Mouse (Mus musculus): ENCODE measurements around the gene Dpf3.

The Dpf3 gene

DNA sequence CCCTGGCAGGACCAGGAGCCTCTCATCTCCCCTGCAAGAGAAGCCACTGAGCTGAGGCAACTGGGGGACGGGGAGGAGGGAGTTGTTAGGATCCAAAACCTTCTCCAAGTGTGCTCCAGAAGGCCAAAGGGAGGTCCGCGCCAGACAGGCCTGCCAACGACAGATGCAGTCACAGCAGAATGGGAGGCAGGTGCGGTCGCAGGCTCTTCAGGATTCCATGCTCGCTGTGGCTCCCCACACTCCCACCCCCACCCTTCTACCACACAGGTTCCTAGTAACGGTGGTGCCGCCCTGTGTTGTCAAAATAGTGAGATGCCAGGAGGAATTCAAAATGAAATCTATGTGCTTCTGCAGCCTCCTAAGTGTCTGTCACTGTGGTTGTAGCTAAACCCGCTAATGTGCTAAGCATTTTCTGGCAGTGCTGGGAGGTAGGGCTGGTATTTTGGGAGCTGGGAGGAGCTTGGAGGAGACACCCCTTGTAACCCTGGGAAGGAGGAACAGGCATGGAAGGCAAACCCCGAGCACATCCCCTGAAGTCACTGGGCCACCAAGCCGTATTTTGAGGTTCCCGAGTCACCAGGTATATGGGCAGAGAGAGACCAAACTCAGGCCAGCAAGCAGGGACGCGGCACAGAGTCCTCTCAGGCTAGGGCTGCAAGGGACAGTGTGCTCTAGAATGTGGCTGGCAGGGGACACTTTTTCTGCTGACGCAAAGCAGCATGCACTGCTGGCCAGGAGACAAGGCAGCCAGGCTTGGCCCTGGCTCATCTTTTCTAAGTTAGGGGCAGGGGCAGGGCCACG lies 75.6 kb downstream of the Dpf3 start:
- DNase-seq (ENCODE audit: low read depth, low spot score) = no peak

DNA sequence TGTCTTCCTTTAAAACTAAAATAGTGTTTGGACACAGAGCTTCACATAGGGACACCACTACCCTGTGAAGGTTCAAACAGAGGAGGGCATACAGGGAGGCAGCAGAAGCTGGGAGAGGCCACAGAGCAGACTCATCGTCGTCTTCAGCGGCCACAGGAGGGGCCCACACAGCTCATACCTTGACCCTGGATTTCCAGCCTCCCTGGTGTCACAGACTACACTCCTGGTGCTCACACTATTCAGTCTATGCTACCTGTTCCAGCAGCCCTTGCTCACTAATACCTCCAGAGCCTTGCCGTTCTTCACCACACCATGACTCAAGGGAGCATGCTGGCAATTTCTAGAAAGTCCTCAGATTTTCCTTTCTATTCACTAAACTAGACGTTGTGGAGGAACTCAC lies 76.5 kb downstream of the Dpf3 start:
- DNase-seq (ENCODE audit: low read depth, low spot score) = no peak

DNA sequence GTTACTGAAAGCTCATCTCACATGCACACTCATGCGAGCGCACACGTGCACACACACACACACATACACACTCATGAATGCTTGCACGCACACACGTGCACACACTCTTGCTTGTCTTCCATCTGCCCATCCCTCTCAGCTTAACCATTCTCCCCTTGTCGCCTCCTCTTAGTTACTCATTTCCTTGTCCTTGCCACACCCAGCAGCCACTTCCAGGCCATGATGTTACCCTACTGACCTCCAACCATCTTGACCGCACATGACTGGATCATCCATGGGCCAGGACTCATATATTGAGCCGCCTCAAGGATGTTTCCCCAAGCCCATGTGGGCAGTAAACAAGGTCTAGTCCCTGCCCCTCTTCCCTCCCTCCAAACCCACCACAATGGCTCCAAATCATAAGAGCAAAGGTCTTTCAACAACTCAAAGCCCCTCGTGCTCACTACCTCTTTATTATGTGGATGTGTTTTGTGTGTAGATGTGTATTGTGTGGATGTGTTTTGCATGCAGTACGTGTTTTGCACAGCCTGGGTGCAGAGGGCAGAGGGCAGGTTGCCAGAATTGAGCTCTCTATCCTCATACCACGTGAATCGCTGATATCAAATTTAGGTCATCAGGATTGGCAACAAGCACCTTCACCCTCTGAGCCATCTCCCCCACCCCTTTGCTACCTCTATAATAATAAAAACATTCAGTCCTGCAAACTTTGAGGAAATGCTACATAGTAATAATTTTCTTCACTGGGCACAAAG lies 82.0 kb downstream of the Dpf3 start:
- DNase-seq (ENCODE audit: low read depth, low spot score) = no peak

DNA sequence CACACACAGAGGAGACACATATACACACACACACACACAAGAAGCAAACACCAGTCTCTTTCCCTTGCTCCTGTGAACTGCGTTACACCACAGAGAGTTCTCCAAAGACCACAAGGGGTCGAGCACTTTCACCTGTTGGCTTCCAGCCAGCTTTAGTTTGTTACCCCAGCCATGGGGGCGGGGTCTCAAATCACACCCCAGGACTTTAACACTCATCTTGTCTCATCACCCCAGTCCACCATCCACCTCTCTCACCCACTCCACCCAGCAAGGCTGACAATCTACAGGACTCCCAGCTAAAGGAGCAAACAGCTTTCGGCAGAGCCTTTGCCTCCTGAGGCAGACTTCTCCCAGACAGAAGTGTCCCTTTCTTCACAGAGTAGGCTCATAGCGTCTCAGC lies 85.2 kb downstream of the Dpf3 start:
- no peak for DNase-seq (ENCODE audit: low read depth, low spot score)

DNA sequence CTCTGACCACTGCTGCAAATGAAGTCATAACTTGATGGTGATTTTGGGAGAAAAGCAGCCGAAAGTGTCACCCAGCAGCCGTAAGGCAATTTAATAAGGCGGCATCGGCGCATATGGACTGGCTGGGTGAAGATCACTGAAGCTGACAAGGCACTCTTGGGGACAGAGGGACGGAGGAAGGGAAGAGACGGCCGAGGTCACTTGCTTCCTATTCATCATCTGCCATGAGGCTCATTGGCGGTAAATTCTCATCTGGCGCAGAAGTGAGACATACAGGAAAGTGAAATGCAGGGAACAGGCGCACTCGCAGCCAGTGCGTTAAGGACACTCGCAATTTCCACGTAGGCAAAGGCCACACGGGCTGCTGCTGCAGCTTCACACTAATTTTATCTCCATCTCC lies 95.5 kb downstream of the Dpf3 start:
- DNase-seq (ENCODE audit: low read depth, low spot score) = no peak

DNA sequence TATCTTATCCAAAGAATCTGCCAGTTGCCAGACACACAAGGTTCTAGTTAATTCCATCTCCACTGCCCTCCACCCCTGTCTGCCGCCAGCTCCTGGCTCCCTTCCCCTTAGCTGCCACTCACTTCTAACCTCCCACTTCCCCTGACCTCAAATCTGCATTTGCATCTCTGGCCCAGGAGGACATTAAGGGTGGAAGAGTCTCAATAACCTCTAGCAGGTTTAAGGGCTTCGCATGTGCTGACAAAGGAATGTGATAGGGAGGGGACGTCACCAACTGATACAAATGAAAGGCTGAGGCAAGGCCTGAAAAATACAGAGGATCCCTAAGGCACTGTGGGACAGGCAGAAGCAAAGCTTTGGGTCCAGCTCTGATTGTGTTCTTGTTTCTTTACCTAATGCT lies 100.0 kb downstream of the Dpf3 start:
- no peak for DNase-seq (ENCODE audit: low read depth, low spot score)

DNA sequence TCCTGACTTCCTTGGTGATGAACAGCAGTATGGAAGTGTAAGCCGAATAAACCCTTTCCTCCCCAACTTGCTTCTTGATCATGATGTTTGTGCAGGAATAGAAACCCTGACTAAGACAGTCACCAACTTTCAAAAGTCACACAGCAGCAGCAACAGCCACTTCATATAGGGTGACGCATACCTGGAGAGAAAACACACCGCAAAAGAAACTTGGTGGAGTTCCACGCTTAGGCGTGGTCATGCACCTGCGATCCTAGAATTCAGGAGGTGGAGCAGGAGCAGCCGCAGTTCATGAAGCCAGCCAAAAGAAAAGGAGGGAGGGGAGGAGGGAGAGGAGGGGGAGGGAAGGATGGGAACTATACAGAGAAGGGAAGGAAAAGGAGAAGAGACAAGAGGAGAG lies 106.4 kb downstream of the Dpf3 start:
- DNase-seq (ENCODE audit: low read depth, low spot score) = no peak

DNA sequence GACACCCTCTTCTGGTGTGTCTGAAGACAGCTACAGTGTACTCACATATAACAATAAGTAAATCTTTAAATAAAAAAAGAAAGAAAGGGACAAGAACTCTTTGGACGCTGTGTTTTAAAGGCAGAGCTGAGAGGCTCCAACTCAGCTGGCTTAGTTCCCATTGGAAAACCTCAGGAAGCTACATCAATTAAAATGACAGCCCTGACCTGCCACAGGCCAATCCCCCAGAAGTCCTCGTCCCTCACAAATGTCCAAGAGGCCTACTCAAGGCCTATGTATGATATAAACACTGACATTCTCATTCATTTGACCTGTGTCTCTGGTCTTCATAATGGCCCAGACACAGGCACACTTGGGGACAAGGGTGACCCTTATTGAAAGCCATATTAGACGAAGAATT lies 107.5 kb downstream of the Dpf3 start:
- no peak for DNase-seq (ENCODE audit: low read depth, low spot score)

DNA sequence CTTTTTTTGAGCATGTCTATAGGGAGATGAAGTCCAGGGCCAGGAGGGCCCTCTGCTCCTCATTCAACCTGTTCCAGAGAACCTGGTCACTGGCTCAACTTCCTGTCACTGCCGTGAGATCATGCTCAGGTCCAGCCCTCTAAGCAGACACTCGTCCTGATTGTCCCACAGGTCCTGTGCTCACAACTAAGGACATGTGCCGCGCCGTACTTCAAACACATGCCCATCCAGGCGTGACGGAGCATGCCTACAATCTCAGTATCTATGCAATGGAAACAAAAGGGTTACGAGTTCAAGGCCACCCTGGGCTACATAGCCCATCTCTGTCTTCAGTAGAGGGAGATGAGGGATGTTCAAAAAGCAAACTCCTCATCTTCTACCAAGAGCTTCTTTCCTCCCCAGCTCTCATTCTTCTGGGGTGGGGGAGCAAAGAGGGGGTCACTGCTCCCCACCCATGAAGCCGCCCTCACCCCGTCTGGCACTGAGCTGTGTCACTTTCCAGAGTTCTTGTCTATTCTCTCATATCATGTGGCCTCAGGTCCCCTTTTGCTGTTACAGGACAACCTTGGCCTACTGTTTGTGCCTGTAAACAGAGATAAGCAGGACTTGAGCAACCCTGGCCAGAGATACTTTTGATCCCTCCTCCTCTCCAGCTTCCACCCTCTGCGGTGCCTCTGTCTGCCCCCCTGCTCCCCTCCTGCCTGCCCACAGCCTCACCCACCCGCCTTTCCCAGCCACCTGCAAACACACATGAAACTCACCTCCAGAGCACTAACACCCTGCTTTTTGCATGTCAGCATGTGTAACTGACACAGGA lies 112.3 kb downstream of the Dpf3 start:
- DNase-seq (ENCODE audit: low read depth, low spot score) = no peak

DNA sequence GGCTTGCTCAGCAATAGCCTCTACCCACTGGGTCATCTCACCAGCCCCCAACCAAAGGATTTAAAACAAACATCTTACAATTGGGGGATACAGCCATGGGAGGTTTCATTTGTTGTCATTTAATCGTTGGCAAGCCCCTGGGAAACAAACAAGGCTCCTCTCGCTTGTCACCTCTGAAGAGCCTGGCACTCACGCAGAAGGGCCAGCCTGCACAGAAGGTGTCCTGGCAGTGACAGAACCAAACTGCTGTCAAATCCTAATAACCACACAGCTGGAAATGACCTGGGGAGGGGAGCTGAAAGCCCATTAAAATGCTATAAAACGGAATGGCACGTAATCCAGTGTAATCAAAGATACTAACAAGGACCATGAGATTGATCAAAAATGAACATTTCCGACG lies 114.4 kb downstream of the Dpf3 start:
- no peak for DNase-seq (ENCODE audit: low read depth, low spot score)

DNA sequence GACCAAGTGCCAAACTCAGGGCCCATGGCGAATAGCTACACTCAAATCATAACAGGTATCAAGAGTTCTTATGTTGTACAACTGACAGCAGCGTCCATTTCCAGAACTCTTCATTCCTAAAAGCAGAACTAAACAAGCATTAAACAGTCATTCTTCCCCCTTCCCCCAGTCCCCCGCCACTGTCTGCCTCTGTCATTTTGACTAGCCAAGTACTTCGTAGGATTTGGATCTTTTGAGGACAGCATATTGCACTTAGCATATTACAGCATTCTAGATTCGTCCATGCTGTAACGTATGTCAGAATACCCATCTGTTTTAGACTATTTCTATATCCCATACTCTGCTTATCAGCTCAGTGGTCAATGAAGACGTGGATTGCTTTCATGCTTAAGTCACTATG lies 115.2 kb downstream of the Dpf3 start:
- no peak for DNase-seq (ENCODE audit: low read depth, low spot score)

DNA sequence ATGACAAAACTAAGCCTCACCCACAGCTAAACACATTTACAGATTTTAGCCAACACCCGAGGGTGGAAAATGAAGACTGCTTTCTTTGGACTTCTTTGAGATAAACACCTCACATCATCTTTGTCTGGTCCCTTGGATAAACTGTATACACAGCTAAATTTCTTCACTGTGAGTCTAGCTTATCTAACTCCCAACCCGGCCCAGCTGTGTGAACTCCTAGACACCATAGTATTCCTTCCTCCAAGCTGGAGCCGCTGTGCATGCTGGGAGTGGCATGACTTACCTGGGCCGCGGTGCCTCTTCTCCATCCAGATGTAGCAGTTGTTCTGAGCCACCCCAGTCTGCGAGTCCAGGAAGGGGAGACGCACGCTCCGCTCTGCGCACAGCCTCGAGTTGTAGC lies 117.3 kb downstream of the Dpf3 start:
- DNase-seq (ENCODE audit: low read depth, low spot score) = no peak

DNA sequence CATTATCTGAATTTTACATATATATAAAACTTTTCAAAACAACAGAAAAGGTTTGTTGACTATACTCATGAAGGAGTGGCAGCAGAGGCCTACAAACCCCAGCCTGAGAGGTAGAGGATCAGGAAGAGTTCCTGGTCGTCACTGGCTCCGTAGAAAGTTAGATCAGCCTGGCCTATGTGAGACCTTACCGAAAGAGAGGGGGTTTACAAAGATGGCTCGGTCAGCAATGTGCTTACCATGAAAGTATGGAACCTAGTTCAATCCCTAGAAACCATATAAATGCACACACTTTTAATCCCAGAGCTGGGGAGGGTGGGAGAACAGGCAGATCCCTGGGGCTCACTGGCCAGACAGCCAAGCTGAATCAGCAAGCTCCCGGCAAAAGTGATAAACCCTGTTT lies 118.1 kb downstream of the Dpf3 start:
- no peak for DNase-seq (ENCODE audit: low read depth, low spot score)

DNA sequence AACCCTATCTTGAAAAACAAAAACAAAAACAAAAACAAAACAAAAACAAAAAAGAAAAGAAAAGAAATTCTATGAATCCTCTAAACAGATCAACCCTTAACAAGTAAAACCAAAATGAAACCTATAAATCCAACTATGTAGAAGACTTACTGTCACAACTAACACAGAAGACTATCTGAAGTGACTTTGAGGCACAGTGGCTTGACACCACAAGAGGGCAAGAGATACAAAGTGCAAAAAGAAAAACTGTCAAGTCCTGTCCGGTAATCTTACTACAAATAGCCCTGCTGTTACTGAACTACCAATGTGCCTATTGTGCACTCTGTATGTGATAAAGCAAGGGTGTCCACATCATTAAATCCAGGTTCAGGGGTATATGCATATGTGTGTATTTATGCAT lies 120.0 kb downstream of the Dpf3 start:
- DNase-seq (ENCODE audit: low read depth, low spot score) = no peak

DNA sequence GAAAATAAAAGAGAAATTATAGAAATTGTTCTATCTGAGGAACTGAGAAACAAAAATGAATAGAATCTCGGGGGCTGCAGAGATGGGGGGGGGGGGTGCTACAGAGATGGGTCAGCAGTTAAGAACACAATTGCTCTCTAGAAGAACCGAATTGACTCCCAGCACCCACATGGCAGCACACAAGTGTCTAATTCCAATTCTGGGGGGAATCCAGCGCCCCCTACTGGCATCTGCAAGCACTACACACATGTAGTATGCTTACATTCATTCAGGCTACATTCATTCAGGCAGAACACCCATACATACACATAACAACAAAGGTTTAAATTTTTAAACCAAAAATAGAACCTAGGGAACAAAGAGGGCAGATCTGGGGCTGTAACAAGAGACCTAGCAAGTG lies 122.7 kb downstream of the Dpf3 start:
- DNase-seq (ENCODE audit: low read depth, low spot score) = no peak

DNA sequence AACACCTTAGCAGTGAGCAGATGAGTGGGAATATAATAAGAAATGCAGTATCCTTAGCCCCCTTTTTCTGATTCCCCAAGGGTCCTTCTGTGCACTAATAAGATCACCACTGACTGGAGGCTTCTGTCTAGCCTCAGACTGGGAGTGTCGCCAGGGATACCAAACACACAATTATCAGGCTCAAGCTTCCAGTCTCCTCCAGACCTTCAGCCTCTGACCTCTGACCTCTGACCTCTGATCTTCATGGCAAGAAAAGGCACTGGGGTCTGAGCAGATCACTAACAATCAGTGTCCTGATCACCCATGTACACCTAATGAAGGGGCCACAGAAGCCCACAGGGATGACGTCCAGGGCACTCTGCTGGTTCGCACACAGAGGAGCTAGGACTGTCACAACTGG lies 125.7 kb downstream of the Dpf3 start:
- DNase-seq (ENCODE audit: low read depth, low spot score) = no peak

DNA sequence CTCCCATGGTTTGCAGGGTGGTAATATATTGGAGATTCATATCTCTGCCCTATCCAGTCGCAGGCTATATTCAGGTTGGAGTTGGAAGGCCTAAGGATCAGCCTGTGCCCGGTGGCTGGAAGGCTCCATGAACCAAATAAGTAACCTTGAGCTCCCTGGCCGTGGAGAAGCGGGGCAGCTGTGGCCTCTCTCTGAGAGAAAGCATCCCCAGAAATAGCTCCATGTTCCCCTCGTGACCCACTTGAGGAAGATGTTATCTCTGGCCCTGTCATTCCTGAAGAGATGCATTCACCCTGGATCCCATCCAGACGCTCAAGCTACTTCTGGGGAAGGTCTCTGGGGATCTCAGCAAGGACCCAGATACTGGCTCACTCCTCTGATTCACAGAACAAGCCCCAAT lies 134.9 kb downstream of the Dpf3 start:
- DNase-seq (ENCODE audit: low read depth, low spot score) = no peak

DNA sequence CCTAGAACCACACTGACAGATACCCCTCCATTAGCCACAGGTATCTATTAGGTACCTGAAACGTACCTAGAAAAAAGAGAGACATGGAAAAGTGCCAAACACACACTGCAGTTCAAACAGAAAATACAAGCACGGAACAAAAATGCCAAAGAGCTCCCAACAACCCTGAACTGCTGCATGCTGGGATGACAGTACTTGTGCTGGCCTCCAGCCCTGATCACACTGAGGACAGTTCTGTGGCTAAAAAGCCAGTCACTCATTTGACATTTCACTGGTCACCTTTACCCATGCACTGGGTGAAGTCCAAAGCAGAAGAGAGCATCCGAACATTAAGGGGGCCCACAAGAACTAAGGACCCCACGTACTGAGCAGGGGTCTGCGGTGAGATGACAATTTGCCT lies 137.8 kb downstream of the Dpf3 start:
- no peak for DNase-seq (ENCODE audit: low read depth, low spot score)

DNA sequence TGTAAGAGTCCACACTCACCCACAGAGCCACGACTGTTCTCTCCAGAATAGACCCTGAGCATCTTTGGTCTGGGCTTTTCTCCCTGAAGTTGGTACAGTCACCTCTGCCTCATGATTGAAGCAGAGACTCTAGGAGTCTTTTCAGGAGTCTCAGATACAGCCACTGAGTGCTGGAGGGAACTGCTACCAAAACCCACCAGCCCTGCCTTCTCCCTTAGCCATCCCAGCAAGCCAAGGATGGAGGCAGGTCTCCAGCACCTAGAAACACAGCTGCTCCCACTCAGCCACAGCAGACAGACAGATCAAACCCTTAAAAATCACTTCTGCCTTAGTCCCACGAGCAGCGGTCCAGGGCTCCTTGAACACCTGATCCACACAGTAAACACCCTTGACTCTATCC lies 139.3 kb downstream of the Dpf3 start:
- DNase-seq (ENCODE audit: low read depth, low spot score) = no peak

DNA sequence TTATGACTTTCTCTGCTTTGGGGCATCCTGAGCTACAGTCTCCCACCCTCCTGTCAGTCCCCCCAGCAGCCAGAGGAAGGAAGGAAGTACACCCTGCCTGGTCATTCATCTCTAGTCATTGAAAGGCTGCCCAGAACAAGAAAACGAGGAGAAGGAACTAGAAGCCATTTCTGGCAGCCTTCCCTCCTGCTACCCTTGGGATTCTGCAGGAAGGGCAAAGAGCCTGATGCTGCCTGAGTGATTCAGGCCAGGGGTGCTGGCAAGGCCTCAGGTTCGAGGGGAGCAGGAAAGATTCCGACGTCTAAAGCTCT lies 144.7 kb downstream of the Dpf3 start:
- no peak for DNase-seq (ENCODE audit: low read depth, low spot score)

DNA sequence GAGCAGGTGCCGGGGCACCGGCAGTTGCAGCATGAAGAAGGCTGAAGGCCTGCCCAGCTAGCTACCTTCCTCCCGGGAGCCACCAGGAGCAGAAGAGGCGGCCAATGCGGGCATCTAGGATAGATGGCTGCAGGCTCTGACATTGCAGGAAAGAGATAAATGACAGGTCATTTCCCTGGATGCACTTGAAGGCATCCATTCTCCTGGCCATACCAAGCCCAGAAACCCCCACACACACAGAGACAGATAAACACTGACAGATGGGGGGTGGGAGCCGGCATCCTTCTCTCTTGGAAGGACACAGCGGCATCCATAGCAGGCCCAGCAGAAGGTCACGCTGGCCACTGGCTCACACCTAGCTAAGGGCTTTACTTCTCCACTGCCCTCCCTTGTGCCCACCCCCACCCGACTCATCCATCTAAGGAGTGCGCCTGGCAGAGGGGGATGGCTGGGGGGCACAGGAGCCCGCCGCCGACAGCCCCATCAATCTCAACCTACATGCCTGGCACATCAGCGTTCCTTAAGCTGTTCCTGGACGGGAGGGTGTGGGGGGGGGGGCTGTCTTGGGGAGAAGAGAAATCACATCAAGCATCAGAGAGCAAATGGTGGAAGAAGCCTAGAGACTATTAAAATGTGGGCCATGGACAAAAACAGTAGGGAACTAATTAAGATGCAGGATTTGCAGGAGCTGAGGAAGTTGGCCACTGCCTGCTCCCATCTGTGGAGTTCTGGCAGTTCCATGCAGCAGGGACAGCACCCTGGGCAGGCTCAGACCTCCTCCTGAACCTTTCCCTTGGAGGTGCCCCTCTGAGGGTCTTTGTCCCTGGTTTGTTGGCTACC lies 145.3 kb downstream of the Dpf3 start:
- no peak for DNase-seq (ENCODE audit: low read depth, low spot score)

DNA sequence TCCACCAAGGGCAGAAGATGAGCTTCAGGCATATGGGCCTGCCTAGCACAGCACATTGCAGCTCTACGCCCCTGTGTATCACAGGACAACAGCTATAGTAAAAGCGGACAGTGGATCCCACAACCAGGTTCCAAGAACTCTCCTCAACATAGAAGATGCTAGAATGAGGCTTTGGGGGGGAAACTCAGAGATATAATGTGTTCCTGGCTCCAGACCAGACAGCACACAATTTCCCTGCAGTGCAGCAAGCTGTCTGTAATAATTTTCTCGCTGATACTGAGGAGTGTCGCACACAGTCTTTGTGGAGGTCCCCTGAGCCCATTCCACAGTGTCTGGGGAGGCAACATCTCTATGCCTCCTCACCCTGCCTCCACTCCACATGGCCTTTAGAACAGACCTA lies 146.6 kb downstream of the Dpf3 start:
- no peak for DNase-seq (ENCODE audit: low read depth, low spot score)

All from embryo, embryonic 11.5 days (tissue).